Mouse (Mus musculus) brown adipose tissue, adult 24 weeks (tissue): Measurements from ENCODE around the gene Sh3bp2. TPM values are rescaled to one million over a fixed set of nuclear protein-coding genes. Genes with fewer than 3 reads are reported as not detected.
"Not testable (repeated sequence)": the region's sequence is repeated elsewhere in the genome, so short reads cannot be mapped to it uniquely, and the experiment has no call there.

Source experiments
- H3K27ac ChIP-seq: fragments of 200-500 bp; replicated peaks from 2 replicates; pipeline ENCODE4 v1.5.1; 2012; ENCODE audit warnings: low read depth, mild to moderate bottlenecking, low read length
- H3K4me1 ChIP-seq: fragments of 200-500 bp; 2 replicates; pipeline ENCODE4 v1.6.1; 2012; ENCODE audit warnings: low read length, mixed read lengths; ENCODE audit not compliant: control insufficient read depth, insufficient read depth, insufficient read length
- H3K4me3 ChIP-seq: fragments of 200-500 bp; 2 replicates; pipeline ENCODE4 v1.5.1; 2012; ENCODE audit warnings: low read depth, mild to moderate bottlenecking, low read length, moderate library complexity; ENCODE audit not compliant: insufficient read depth
- polyA plus RNA-seq: library from polyadenylated mRNA; stranded (reverse); fragments of >200 nt; gene quantifications from 2 replicates; pipeline ENCODE4 v1.2.4, GENCODE M21; 2012; ENCODE audit not compliant: missing spikeins, insufficient read depth, insufficient read length

Sh3bp2 gene
- polyA plus RNA-seq, 1 experiment = 3.0 TPM

DNA sequence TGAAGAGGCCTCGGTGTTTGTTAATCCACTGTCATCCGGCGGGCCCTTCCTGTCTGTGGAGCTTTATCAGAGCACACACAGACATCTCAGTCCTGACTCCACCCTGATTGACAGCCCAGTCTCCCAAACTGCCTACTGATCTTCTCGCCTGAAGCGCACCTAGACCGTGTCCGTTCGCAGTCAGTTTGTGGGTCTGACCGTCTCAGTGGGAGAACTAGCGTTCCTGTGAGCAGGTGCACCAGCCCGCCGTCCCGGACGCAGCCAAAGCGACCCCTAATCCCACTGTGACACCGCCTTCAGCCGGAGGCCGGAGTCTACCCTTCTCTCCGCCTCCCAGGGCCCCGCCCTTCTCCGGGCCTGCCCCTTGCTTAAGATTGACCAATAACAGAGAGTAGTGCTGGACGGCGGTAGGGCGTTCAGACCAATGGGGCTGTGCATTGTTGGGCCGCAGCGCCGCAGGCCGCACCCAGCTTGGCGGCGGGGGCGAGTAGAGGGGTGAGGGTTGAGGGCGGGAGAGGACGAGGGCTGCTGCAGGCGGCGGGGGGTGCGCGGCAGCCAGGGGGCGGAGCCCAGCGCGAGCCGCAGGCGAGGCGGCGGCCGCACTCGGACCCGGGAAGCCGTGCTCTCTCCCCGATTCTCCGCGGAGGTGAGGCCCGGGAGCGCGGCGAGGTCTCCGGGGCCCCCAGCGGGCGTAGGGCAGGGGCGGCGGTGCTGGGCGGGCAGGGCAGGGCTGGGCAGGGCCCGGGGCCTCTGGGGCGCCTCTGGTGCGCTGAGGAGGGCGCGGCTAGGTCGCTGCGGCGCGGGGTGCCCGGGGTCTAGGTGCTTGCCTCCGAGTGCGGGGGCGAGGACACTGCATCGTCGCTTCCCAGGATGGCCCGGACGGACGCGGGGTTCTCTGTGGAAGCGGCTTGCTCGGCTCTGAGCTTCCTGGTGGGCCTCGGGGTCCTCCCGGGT lies 47.9 kb downstream of the Sh3bp2 start, which contains the start of gene Add1:
Gene Add1 (plus strand): TSS at position 397 of the 954 bp plus-strand sequence.
- Histone ChIP-seq H3K4me3 (peak within 1 kb of the TSS; percentile 93), H3K4me1 (peaks cover 4% of the 10 kb centered on the region), H3K27ac (peak within 1 kb of the TSS; percentile 97)

DNA sequence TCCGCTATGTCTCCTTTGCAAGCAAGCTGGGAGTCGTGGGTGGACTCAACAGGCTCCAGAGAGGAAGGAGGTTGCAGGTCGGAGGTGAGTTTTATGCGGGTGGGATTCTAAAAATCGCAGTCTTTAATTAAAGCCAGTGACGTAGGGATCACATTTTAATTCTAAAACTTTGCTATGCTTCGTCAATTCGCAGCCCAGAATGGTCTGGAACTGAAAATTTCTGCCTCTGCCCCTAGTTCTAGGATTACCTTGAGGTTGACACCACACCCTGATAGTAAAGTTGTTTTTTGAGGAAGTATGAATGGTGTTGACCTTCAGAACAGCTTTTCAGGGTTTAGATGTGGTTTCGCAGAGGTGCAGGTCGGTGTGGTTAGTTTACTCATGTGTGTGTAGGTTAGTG lies 49.1 kb downstream of the Sh3bp2 start:
- H3K4me1 ChIP-seq = peaks cover 4% of the 10 kb centered on the region
- 0 out of 2 replicates have a peak overlapping the region, but pooled peaks have one; percentile 0 for H3K27ac ChIP-seq
- H3K4me3 ChIP-seq = peak overlapping the region; percentile 76

DNA sequence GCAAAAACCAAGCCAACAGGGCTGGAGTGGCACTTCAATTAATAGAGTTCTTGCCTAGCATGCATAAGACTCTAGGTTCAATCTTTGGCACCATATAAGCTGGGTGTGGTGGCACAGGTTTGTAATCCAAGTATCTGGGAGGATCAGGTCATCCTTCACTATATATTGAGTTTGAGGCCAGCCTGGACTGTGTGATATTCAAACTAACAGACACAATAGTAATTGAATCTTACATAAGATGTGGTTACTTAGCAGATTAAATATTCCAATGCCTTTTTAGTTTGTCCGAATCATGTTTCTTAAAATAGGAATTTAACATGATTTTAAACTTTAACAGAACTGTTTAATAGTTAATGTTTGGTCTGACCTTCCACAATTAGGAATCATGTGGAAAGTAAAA lies 50.6 kb downstream of the Sh3bp2 start:
- Histone ChIP-seq H3K4me1 (peaks cover 4% of the 10 kb centered on the region), H3K4me3 (no peak overlapping the region), H3K27ac (no peak overlapping the region)

DNA sequence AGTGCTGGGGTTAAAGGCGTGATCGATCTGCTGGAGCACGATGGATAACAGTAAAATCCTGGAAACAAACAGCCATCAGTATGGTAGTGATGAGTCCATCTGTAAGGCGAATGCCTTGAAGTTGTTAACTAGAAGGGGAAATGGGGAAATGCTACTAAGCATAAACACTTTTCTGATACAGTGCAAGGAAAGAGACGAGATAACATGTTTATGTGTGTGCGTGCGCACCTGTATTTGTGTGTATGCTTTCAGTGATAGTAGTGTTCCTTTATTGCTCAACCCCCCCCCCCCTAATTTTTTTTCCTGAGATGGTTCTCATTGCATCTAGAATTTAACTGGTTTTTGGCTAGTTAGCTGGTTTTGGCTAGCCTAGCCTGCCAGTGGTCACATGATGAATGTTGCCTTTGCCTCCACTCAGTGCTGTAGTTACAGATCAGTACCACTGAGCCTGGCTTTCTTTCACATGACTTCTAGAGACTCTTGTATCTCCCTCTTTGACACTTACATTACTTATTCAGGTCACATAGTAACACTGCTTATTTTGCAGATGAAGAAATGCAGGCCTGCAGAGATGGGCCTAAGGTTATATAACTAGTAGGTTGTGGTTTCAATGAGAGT lies 52.5 kb downstream of the Sh3bp2 start:
- Histone ChIP-seq H3K27ac (no peak overlapping the region), H3K4me3 (no peak overlapping the region)

DNA sequence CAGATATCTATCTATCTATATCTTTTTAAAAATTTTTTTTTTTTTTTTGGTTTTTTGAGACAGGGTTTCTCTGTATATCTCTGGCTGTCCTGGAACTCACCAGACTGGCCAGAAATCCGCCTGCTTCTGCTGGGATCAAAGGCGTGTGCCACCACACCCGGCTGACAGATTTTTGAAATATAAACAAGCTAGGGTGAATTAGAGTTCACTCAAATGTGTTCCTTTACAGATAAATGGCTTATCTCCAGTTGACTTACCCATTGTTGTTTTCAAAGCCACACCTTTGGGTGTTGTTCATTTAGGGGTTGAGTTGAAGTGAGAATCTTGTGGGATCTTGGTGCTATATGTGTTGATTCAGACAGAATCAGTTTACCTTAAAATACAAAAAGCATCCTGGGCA lies 53.7 kb downstream of the Sh3bp2 start:
- no peak overlapping the region for H3K4me3 ChIP-seq

More for the DNA sequence above, 52.5 kb downstream of the Sh3bp2 start:
- peaks cover 9% of the 10 kb centered on the region for H3K4me1 ChIP-seq

DNA sequence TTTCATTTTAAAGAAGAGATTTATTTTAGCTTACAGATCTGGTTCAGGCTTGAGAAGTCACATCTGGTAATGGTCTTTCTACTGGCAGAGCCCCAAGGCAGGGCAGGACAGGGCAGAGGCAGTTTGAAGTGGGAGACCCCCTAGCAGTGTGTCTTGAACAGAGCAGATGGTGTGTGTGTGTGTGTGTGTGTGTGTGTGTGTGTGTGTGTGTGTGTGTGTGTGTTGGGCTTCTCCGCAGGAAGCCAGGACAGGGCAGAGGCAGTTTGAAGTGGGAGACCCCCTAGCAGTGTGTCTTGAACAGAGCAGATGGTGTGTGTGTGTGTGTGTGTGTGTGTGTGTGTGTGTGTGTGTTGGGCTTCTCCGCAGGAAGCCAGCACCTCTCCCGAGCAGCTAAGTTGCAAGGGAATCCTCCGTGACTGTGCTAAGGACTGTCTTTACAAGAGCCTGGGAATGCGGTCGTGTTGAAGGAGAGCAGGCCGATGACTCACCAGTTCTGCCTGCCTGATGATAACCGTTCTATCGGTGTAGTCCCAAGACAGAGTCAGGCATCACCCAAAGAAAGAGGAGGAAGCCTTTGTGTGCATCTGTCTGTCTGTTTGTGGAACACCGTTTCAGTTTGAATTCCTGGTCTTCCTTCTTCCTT lies 56.2 kb downstream of the Sh3bp2 start:
- Histone ChIP-seq H3K4me1 (peaks cover 10% of the 10 kb centered on the region), H3K27ac (peak overlapping the region; percentile 23; the same call in 1 of the 2 replicates)
- H3K4me3 ChIP-seq = not testable (repeated sequence)

More for the DNA sequence above, 53.7 kb downstream of the Sh3bp2 start:
- Histone ChIP-seq H3K4me1 (peaks cover 12% of the 10 kb centered on the region), H3K27ac (no peak overlapping the region)

DNA sequence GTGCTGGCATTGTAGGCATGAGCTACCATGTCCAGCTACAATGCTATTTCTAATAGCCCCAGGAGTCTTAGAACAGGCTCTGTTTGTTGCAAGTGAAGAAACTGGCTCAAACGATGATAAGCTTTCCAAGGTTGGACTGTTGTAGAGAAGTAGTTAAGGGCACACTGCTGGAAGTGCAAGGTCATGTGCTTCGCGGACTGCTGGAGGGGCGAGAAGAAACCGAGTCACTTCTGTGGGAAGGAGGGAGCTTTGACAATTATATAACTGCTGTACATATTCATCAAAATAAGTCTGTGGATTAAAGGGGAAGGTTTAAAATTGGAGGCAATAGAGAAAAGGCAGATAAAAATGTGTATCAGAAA lies 56.7 kb downstream of the Sh3bp2 start:
- H3K27ac ChIP-seq = peak overlapping the region; percentile 23; the same call in 1 of the 2 replicates
- peaks cover 10% of the 10 kb centered on the region for H3K4me1 ChIP-seq
- H3K4me3 ChIP-seq = no peak overlapping the region

DNA sequence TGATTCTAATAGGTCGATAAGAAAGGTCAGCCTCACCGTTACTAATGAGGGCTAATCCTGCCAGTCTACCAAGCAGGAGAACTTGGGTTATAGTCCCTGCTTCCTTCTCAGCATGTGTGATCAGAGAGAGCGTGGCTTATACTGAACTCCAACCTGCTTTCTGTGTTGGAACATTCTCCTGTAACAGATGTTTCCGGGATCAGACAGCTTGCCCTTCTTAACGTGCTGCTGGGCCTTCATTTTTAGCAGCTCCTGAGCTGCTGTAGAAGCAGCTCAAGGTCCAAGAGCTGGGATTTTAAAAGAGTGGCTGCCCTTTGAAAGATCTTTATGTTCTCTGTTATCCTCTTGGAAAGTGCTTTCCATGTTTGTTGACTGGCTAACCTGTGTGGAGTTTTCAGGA lies 59.6 kb downstream of the Sh3bp2 start:
- H3K4me3 ChIP-seq = no peak overlapping the region
- no peak overlapping the region for H3K27ac ChIP-seq
- H3K4me1 ChIP-seq = peaks cover 16% of the 10 kb centered on the region

DNA sequence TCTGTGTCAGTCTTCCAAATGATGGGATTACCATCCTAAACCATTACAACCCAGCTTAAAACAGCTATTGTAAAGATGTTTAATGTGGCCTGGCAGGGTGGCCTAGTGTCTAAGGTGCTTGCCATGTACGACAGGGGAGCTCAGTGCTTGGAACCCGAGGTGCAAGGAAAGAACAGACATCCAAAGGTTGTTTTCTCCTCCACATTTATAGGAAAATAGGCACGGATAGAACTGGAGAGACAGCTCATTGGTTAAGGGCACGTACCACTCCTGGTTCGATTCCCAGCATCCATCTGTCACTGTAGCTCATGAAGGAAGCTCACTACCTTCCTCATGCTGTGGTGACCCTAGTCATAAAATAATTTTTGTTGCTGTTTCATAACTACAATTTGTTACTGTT lies 62.2 kb downstream of the Sh3bp2 start:
- Histone ChIP-seq H3K4me1 (peaks cover 18% of the 10 kb centered on the region), H3K4me3 (no peak overlapping the region), H3K27ac (no peak overlapping the region)

DNA sequence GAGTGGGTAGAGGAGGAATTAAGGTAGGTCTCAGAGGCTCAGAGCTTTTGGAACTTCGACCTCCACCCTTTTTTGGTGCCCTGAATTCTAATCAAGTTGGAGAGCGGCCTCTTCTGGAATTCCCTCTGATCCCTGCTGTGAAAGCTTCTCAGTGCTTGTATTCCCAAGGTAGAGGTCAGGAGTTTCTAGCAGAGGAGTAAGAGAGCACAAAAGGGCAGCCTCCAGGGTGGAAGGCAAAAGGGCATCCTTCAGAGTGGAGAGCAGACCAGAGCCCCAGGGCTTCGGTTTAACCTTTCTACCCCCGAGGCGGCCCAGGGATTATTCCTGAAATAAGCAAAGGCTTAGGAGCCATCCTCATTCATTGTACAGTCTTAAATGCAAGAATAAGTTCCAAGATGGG lies 64.4 kb downstream of the Sh3bp2 start:
- no peak overlapping the region for H3K27ac ChIP-seq
- no peak overlapping the region for H3K4me3 ChIP-seq
- peaks cover 15% of the 10 kb centered on the region for H3K4me1 ChIP-seq

DNA sequence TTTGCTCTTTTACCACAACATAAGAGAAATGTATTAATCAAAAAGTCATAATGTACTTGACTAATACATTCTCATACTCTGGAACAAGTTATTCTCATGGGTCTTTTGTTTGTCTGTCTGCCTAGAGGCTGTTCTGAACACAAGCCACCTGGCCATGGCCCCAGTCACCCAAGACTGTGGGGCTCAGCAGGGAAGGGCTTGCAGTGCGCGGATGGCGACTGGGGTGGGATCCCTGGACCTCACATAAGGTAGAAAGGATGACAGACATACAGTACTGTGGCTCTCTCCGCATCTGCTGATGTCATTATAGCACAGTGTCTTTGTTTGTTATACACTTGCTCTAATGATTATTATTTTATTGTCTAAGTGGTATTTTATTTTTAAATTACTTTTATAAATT lies 65.1 kb downstream of the Sh3bp2 start:
- Histone ChIP-seq H3K4me3 (no peak overlapping the region), H3K27ac (no peak overlapping the region), H3K4me1 (peaks cover 15% of the 10 kb centered on the region)

DNA sequence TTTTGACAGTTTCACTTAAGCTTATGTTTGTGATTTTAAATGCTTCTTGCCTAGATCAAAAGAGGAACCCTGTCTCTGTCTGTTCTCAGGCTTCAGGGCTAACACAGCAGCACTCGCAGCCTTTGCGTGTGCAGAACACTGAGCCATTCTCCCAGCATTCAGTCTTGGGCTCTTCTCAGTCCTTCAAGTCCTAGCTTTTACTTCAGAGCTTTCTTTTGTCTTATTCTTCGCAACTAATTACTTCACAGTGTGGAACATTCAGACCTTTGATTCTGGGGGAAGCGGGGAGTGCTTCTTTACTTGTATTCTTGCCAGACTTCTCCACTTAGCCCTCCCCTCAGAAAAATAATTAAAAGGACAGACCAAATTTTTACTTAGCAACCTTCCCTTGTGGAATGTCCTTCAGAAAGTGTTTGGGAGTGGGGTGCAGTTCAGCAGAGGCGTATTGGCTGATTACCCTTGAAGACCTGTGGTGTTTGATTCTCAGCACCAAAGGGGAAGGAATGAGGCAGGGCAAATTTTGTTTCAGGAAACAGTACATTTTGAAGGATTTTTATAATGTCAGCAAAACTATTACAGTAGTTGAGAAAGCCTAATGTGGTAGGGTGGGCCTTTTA lies 65.9 kb downstream of the Sh3bp2 start:
- Histone ChIP-seq H3K4me3 (no peak overlapping the region), H3K4me1 (peaks cover 13% of the 10 kb centered on the region), H3K27ac (no peak overlapping the region)

DNA sequence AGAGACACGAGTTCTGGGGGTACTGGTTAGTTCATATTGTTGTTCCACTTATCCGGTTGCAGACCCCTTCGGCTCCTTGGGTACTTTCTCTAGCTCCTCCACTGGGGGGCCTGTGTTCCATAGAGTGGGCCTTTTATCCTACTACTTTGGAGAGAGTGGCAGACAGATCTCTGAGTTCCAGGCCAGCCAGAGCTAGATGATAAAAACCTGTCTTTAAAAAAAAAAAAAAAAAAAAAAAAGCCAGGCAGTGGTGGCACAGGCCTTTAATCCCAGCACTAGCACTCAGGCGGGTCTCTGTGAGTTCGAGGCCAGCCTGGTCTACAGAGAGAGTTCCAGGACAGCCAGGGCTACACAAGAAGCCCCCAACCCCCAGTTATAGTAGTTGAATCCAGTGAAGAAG lies 66.6 kb downstream of the Sh3bp2 start:
- not testable (repeated sequence) for H3K27ac ChIP-seq
- peaks cover 13% of the 10 kb centered on the region for H3K4me1 ChIP-seq

DNA sequence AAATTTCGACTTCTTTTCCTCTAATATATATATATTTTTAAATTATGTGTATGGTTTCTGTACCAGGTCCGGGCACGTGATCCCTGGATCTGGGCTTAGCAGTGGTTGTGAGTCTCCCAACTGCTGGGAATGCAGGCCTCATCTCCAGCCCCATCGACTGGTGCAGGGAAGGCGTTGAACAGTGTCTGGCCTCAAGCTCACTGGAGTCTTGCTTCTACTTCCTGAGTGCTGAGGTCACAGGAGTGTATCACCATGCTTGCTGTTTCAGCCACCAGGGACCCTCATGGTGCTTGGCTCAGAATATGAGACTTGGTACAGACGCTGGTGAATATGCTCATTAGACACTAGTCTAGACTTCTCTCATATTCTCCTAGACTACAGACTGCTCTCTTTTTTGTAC lies 67.0 kb downstream of the Sh3bp2 start:
- Histone ChIP-seq H3K27ac (no peak overlapping the region), H3K4me1 (peaks cover 13% of the 10 kb centered on the region), H3K4me3 (no peak overlapping the region)

More for the DNA sequence above, 66.6 kb downstream of the Sh3bp2 start:
- H3K4me3 ChIP-seq = not testable (repeated sequence)

DNA sequence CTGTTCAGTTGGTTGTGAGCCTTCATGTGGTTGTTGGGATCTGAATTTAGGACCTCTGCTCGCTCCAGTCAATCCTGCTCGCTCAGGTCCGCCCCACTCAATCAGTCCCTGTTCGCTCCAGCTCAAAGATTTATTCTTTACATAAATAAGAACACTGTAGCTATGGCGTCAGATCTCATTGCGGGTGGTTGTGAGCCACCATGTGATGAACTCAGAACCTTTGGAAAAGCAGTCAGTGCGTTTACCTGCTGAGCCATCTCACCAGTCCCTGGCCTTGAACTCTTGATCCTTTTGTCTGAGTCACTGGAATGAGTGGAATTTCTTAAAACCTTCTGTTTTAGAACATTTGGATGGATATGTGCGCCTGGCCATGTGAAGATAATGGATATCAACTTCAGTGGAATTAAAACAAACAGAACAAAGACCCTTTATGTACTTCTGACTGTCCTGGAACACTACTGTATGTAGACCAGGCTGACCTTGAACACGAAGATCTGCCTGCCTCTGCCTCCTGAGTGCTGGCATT lies 67.6 kb downstream of the Sh3bp2 start:
- Histone ChIP-seq H3K4me3 (no peak overlapping the region), H3K4me1 (peaks cover 13% of the 10 kb centered on the region), H3K27ac (no peak overlapping the region)
